Mouse (Mus musculus): ENCODE results near the gene Tfdp2.

Tfdp2 gene

GRCm38 (mm10) chr9:96213036-96213645, 17.1 kb downstream of the Tfdp2 start:
- ChIA-PET POLR2A (interaction anchor here (0.6 to 1.8 kb wide), 19 partner anchors 9 to 259 kb away, joined by 3 to 13 read pairs (median 3); partner anchors contain the start of genes Gk5 (in 3 of the 4) and Tfdp2 (in 1 of the 4)), CTCF (interaction anchor here in 1 of 4 experiments (0.7 to 1.8 kb wide), 5 partner anchors 9 to 48 kb away, joined by 3 to 6 read pairs (median 3); no protein-coding TSS in a partner anchor)

GRCm38 (mm10) chr9:96214171-96214570, 18.1 kb downstream of the Tfdp2 start:
- ChIA-PET CTCF (interaction anchor here in 1 of 4 experiments (0.6 to 1.8 kb wide), 2 partner anchors 20 to 47 kb away, joined by 4 to 6 read pairs; no protein-coding TSS in a partner anchor), POLR2A (interaction anchor here in 2 of 4 experiments (1.6 to 1.8 kb wide), 3 partner anchors 14 to 95 kb away, joined by 4 to 5 read pairs (median 5); partner anchors contain the start of gene Gk5 (in 1 of the 2))

- ChIA-PET POLR2A (interaction anchor here in 2 of 4 experiments (0.6 to 1.5 kb wide), 7 partner anchors 9 to 524 kb away, joined by 3 to 8 read pairs (median 4); no protein-coding TSS in a partner anchor), CTCF (interaction anchor here in 1 of 4 experiments (1.3 kb wide), 1 partner anchor 13 kb away, joined by 4 read pairs; no protein-coding TSS in a partner anchor)
These were observed 21.2 kb downstream of the Tfdp2 start for GRCm38 (mm10) chr9:96217299-96217698.

DNA sequence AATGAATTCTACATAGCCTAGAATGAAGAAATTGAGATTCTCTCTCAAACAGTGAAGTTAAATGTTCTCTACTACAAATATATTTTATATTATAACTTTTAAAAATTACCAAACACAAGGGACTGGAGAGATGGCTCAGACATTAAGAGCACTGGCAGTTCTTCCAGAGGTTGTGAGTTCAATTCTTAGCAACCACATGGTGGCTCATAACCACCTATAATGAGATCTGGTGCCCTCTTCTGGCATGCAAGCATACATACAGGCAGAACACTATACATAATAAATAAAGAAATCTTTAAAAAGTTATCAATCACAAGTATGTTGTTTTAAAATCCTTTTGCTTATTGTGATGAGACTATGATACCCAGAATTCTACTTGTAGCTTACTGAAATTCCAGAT, 21.7 kb downstream of the Tfdp2 start:
- ChIA-PET POLR2A (interaction anchor here in 2 of 4 experiments (0.6 to 1.5 kb wide), 7 partner anchors 9 to 524 kb away, joined by 3 to 8 read pairs (median 4); no protein-coding TSS in a partner anchor), CTCF (interaction anchor here in 1 of 4 experiments (1.3 kb wide), 1 partner anchor 12 kb away, joined by 4 read pairs; no protein-coding TSS in a partner anchor)

GRCm38 (mm10) chr9:96219114-96219669, 23.1 kb downstream of the Tfdp2 start:
- ChIA-PET CTCF (no interaction called here), POLR2A (interaction anchor here in 1 of 4 experiments (1.0 kb wide), 1 partner anchor 8 kb away, joined by 3 read pairs; no protein-coding TSS in a partner anchor)

GRCm38 (mm10) chr9:96220419-96220818, 24.3 kb downstream of the Tfdp2 start:
- CTCF ChIA-PET = no interaction called here
- POLR2A ChIA-PET = interaction anchor here in 1 of 4 experiments (1.0 kb wide), 1 partner anchor 9 kb away, joined by 3 read pairs; no protein-coding TSS in a partner anchor

GRCm38 (mm10) chr9:96223302-96223701, 27.2 kb downstream of the Tfdp2 start:
- CTCF ChIA-PET = no interaction called here
- POLR2A ChIA-PET = interaction anchor here in 1 of 4 experiments (0.9 kb wide), 1 partner anchor 11 kb away, joined by 3 read pairs; no protein-coding TSS in a partner anchor

DNA sequence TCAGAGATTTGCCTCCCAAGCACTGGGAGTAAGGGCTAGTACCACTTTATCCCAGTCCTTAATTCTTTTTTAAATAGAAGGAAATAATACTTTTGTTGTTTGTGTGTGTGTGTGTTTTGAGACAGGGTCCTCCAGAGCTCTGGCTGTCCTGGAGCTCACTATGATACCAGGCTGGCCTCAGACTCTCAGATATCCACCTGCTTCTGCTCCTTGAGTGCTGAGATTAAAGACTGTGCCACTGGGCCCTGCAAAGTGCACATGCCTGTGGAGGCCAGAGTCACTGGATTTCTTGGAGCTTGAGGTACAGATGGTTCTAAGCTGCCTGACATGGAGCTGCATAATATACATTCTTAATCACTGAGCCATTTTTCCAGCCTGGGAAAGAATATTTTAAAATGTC, 32.2 kb downstream of the Tfdp2 start:
- POLR2A ChIA-PET = interaction anchor here in 2 of 4 experiments (1.0 to 4.5 kb wide), 6 partner anchors 14 to 65 kb away, joined by 3 to 42 read pairs (median 4); no protein-coding TSS in a partner anchor
- CTCF ChIA-PET = interaction anchor here in 1 of 4 experiments (0.6 kb wide), 1 partner anchor 100 kb away, joined by 4 read pairs; no protein-coding TSS in a partner anchor

- ChIA-PET CTCF (interaction anchor here in 2 of 4 experiments (0.5 to 1.7 kb wide), 3 partner anchors 13 to 432 kb away, joined by 3 to 11 read pairs (median 4); no protein-coding TSS in a partner anchor), POLR2A (interaction anchor here (0.6 to 4.5 kb wide), 26 partner anchors 8 to 123 kb away, joined by 3 to 42 read pairs (median 4); partner anchors contain the start of genes Gk5 (in 3 of the 4) and Tfdp2 (in 2 of the 4))
These were observed 34.2 kb downstream of the Tfdp2 start for GRCm38 (mm10) chr9:96230271-96230670.

DNA sequence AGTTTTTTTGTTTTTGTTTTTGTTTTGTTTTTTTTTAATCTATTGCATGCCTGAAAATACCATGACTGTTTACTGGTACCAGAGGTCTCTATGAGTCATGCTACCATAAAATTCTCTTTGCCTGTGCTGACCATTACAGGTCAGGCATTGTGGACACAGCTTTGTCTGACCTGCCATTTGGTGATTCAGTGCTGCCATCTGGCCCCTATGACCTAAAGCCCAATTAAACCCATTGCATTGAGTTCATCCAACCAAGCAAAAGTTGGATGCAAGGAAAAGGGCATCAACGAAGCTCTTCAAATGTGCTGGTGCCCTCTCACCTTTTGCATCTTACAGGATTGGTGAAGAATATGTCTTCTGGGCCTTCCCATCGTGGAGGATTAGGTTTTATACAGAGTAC, 39.4 kb downstream of the Tfdp2 start:
- CTCF ChIA-PET = no interaction called here
- POLR2A ChIA-PET = interaction anchor here in 1 of 4 experiments (1.1 to 1.6 kb wide), 3 partner anchors 14 to 39 kb away, joined by 3 to 6 read pairs (median 4); partner anchors contain the start of gene Tfdp2

DNA sequence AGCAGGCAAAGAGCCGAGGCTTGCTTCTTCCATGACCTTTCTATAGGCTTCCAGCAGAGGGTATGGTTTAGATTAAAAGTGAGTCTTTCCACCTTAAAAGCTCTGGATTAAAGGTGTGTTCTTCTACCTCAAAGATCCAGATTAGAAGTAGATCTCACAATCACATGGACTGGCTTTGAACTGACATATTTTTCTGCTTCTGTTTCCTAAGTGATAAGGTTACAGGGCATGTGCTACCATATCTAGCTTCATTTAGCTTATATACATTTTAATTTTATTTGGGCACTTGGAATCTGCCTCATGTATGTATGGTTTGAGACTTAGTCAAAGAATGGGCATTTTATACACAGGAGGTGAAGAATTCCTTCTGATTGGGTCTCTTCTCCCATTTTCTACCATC, 41.3 kb downstream of the Tfdp2 start:
- ChIA-PET CTCF (interaction anchor here in 1 of 4 experiments (0.6 to 1.2 kb wide), 2 partner anchors 32 to 45 kb away, joined by 3 to 4 read pairs; no protein-coding TSS in a partner anchor), POLR2A (interaction anchor here in 2 of 4 experiments (1.2 to 2.5 kb wide), 3 partner anchors 7 to 41 kb away, joined by 3 to 11 read pairs (median 6); partner anchors contain the start of gene Tfdp2 (in 1 of the 2))

DNA sequence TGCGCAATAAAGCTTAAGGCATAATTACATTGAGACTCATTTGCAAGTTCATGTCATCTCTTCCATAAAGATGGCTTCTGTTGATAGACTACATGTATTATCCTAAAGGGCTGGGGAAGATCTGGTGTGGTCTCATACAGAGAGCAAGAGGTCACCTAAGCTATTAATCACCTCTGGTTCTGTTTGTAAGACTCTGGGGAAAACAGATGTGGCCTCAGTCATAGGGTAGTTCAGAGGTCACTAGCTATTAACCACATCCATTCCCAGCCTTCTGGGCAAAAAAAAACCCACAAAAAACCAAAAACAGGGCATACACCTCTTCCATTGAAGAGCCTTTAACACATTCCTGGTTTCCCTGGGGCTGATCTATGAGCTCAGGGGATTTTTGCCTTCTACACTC, 42.2 kb downstream of the Tfdp2 start:
- ChIA-PET CTCF (interaction anchor here in 2 of 4 experiments (0.6 to 1.2 kb wide), 3 partner anchors 33 to 286 kb away, joined by 3 to 6 read pairs (median 3); no protein-coding TSS in a partner anchor), POLR2A (interaction anchor here in 3 of 4 experiments (1.1 to 2.5 kb wide), 5 partner anchors 8 to 38 kb away, joined by 3 to 11 read pairs (median 5); no protein-coding TSS in a partner anchor)

DNA sequence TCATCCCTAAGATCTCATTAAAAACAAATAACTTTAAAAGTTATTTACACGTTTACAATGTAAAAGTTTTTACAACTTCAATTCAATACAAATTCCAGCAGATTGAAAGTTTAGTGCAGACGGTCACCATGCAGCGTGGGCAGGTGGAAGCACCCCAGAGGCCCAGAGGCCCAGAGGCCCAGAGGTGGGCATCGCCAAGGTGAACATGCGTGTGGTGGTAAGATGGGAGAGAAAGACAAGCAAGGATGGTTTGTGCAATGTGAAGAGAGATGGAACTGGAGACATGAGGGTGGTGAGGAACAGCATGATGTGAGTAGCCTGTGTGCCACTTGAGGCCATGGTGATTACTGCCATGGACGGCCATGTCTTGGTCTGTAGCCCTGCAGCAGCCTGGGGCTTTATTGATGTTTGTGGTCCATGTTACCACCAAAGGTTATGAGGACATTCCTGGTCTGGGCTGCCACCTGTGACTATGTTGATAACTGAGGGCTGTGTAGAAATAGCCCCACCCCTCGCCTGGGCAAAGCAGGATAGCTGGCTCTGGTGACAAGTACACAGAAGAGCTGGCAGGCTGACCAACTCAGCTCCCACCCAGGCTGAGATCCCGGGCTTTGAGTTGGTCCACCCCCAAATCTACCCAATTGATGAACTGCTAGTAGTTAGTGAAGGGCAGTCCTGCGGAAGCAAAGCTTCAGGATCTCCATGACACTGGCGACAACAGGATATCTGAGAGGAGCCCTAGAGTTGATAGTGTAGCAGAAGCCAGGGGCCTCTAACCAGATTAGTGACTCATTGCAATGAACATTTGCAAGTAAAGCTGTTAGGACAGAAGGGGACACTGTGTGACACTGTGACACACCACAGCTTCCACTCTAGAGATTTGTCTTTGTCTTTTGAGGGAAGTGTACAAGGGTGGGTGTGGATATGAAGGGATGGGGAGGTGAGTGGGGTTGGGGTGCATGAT, 45.3 kb downstream of the Tfdp2 start:
- POLR2A ChIA-PET = interaction anchor here in 2 of 4 experiments (1.0 to 6.1 kb wide), 7 partner anchors 9 to 78 kb away, joined by 3 to 42 read pairs (median 3); no protein-coding TSS in a partner anchor

GRCm38 (mm10) chr9:96243915-96244314, 47.8 kb downstream of the Tfdp2 start:
- POLR2A ChIA-PET = interaction anchor here in 2 of 4 experiments (0.8 to 6.1 kb wide), 9 partner anchors 12 to 125 kb away, joined by 3 to 42 read pairs (median 4); partner anchors contain the start of gene Gk5 (in 2 of the 2)
- CTCF ChIA-PET = no interaction called here

More for the DNA sequence above, 45.3 kb downstream of the Tfdp2 start:
- CTCF ChIA-PET = interaction anchor here in 2 of 4 experiments (0.6 to 1.4 kb wide), 3 partner anchors 14 to 226 kb away, joined by 3 to 8 read pairs (median 3); no protein-coding TSS in a partner anchor

DNA sequence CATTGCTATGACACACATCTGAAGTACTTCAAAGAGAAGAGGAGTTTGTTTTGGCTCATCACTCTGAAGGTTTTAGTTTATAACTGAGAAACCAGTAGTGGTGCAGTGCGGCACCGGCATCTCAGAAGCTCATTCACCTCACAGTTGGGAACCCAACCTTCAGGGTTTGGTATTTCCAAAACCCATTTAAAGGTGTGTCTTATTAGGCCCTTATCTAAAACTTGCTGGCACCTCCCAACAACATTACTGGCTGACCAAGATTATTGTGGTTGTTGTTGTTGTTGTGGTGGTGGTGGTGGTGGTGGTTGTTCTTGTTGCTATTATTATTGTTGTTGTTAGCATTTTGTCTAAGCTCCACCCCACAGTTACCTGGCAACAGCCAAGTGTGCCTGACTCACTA, 58.7 kb downstream of the Tfdp2 start:
- POLR2A ChIA-PET = interaction anchor here in 3 of 4 experiments (0.6 to 2.0 kb wide), 5 partner anchors 12 to 859 kb away, joined by 3 to 4 read pairs (median 4); partner anchors contain the start of gene Gk5 (in 1 of the 3)
- CTCF ChIA-PET = no interaction called here

DNA sequence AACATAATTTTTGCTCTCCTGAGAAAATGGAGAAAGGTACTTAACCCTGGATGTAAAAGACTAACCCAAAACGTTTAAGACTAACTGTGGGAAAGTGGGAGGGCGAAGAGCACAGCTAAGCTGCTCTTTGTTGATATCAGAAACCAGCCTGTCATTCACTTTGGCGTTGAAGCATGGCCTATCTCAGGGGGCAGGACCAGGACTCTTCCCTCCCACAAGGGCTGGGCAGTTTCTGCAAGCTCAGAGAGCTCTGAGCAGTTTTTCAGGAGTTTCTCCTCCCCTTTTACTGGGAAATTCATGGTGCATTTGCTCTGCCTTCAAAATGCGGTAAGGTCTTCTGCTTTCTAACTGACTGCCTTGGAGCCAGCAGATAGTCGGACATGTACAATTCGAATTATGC, 62.4 kb downstream of the Tfdp2 start:
- ChIA-PET POLR2A (interaction anchor here (0.6 to 2.4 kb wide), 30 partner anchors 9 to 746 kb away, joined by 3 to 8 read pairs (median 4); partner anchors contain the start of genes Gk5 (in 3 of the 4) and U2surp (in 1 of the 4)), CTCF (interaction anchor here in 3 of 4 experiments (0.6 to 1.4 kb wide), 10 partner anchors 9 to 265 kb away, joined by 3 to 6 read pairs (median 3); no protein-coding TSS in a partner anchor)

GRCm38 (mm10) chr9:96259017-96259512, 63.0 kb downstream of the Tfdp2 start:
- ChIA-PET POLR2A (interaction anchor here (0.6 to 2.4 kb wide), 36 partner anchors 7 to 865 kb away, joined by 3 to 8 read pairs (median 4); partner anchors contain the start of genes Gk5 (in 3 of the 4) and U2surp (in 1 of the 4)), CTCF (interaction anchor here in 3 of 4 experiments (0.6 to 1.4 kb wide), 11 partner anchors 10 to 264 kb away, joined by 3 to 7 read pairs (median 3); no protein-coding TSS in a partner anchor)
